Mouse (Mus musculus) embryo, embryonic 11 days (tissue): ENCODE data around the gene Rab36.
A peak's percentile ranks its signal among the peaks of the same experiment; 100 is the strongest.

Experiments
- DNase-seq: peaks from one replicate; pipeline ENCODE4 v3.0.0-alpha.2; 2015

Gene Rab36

DNA sequence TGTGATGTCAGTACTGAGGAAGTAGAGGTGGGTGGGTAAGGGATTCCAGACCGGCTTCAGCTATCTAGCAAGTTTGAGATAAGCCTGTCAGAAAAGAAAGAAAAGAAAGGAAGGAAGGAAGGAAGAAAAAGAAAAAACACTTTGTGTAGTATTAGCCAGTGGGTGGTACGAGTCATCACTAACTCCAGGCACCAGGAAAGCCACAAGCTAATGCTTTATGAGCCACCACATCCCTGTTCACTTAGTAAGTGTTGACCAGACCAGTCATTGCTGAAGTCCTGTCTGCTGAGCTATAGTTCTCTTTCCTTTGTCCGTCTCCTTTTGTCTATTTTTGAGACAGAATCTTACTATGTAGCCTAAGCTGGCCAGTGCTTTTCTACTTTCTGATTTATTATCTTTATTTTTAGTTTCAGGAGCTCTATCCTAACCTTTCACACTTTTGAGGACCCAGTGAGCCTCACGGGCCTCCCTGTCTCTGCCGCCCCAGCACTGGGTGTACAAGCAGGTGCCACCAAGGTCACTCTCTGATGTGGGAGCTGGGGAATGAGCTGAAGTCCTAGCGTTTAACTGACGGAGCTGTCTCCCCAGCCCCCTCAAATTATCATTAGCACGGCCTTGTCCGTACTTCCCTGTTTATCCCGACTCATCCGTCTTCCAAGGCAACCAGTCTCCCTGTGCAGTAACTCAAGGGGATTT is 33.6 kb downstream of the Rab36 start:
- no peak for DNase-seq

DNA sequence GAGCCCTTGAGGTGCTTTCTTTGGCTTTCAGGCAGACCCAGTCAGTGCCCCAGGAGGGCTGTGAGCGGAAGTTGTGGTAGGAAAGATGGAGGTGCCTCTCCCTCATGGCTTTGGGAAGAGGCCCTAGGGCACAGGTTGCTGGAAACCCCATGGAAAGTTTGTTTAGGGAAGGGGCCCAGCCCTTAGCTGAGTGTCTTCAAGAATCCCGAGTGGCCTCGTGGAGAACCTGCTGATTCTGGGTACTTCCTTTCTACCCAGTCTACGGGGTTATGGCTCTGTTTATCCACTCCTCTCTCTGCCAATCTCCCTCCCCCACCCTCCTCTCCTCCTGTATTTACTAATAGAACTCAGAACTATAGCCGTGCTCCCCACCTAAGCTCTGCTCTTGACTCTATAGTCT is 38.8 kb downstream of the Rab36 start:
- DNase-seq = no peak

DNA sequence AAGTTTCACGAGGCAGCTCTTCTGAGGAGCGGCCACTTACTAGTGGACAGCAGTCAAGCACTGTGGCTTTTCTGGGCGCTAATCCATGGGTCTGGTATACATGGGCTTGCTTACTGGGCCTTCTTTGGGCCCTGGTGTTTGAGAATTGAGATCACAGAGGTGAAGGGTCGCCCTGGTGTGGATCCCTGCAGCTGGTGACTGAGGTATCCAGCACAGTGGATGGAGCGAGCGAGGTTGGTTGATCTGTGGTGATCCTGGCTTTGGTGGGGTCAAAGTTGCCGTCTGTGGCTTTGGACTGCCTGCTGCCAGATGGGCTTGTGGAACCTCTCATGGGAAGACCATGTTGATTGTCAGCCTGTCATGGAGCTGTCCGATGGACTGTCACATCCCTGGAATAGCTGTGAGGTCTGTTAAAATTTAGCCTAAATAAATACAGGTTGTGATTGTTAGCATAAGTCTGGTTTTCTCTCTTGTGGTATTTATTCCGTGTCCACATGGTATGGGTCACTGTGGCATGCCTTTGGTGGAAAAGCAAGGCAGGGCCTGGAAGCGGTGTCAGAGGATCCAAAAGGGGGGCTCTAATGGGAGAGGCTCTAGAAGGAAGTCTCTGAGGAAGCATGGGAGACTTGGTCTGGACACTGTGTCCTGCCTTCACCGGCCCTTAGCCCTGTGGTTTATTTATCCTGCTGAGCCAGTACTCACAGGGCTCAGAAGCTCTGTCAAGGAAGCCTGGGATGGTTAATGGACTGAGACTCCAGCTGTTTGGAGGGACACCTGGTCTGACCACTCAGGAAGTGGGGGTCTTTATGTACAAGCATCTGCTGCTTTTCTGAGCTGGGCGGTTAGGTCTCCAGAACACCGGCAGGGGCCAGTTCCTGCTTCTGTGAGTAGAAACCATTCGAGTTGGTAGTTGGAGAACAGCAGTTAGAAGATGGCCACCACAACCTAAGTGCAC is 41.6 kb downstream of the Rab36 start:
- DNase-seq = no peak

DNA sequence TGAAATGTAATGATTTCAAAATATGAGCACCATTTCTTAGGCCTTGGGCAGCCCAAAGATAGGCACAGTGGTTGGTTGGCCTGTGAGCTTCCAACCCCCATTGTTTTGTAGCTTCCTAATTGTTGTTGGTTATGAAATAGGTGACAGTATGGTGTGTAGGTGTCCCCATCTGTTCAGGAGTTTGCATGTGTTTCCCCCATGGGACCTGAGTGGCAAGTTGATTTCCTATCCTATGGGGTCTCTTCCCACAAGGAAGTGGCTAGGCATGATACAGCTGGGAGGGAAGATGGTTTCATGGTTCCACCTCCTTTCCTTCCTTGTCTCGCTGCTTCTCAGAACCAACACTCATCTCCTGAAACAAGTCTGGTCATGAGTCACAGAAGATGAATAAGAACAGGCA is 48.5 kb downstream of the Rab36 start:
- DNase-seq = no peak

DNA sequence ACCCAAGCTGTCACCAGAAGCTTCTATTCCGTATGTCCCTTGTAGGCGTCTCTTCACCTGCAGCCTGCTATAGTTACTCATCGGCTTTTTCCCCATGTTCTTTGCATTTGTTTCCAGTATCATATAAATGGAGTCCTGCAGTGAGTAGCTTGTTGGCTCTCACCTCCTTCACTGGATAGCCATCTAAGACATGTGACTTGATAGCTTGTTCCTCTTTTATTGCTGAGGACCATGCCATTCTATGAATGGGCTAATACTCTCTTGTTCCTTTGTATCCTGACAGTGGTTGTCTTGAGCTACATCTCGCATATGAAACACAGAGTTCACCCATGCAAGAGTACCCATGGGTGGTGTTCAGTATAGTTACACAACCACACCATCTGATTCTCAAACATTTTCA is 51.6 kb downstream of the Rab36 start:
- DNase-seq = no peak

DNA sequence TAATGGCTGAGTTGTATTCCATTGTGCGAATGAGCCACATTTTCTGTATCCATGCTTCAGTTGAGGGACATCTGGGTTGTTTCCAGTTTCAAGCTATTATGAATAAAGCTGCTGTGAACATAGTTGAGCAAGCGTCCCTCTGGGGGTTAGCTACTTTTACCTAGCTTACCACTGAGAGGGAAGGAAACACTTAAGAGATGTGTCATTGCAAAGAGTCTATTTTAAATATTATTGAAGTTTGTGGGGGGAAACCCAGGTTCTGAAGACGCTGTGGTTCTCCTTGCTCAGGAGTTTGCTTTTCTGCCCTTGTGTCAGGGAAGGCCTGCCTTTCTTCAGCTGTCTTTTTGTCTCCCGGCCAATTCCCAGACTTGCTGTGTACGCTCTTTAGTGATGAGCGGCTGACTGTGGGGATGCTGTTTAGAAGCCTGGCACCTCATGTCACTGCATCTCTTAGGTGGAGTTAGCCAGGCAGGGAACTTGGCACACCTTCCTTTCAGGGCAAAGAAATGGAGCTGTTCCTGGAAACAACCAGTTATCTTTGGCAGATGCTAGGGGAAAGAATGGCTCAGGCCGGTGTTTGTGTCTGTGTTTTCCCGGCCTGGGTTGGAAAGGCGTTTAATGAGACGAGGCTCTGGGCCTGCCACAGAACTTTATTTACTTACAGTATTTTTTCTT is 54.8 kb downstream of the Rab36 start:
- no peak for DNase-seq

DNA sequence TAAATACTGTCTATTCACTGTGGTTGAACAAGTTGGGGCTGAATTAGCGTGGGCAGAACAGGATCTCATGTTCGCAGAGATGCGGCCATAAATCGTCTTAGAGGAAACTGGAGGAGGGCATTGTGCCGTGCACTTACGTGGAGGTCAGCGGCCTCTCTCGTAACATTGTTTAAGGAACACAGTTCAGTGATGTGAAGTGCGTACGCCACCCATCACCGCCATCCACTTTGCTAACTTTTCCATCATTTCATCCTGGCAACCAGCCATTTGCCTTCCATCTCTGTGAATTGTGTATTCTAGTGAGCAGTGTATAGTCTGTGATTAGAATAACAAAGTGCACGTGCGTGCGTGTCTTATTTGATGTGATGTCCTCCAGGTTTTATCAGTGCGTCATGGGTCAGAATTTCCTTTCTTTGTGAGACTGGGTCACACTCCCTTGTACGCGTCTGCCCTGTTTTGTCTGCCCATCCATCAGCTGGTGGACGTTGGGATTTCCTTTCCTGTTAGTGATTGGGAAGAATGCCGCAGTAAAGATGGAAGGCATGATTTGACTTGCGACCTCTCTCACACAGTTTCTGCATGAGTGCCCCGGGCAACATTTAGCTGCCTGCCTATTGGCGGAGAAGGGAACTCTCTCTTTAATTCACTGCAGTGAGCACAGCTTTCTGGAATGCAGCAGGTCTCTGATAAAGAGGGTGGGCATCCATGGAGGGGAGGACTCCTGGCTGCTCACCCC is 56.6 kb downstream of the Rab36 start:
- peak; percentile 60 for DNase-seq

DNA sequence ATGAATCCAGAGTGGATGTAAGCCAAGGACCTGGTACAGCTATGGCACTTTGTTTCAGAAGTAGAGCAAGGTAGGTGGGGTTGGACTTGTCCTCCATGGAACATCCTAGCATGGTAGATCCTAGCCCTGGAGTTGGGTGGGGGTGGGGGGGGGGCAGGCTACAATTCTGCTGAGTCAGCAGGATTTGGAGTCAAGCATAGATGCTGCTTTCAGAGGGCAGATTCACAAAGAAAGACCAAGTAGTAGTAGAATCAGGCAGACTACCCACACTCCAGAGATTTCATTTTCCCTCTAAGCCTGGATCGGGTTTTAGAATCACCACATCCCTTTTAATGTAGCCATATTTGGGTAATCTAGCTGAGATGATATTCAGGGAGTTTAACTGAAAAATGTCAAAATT is 57.5 kb downstream of the Rab36 start:
- DNase-seq = no peak

DNA sequence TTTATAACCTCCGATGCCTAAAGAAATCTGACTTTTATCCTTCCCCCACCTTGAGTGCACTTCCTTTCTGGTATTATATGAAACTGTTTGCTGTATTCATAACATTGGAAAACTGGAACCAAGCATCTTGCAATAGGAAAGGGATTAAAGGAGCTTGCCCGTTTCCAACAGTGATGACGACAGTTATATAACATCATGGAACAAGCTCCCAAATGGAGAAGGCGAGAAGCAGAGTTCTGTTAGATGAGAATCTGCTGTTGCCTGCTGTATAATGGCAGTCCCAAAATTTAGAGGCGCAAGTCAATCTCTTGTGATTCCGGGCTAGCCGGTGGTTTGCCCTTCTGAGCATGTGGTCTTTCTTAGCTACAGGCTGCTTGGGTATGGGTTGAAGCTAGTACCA is 58.4 kb downstream of the Rab36 start:
- DNase-seq = no peak

DNA sequence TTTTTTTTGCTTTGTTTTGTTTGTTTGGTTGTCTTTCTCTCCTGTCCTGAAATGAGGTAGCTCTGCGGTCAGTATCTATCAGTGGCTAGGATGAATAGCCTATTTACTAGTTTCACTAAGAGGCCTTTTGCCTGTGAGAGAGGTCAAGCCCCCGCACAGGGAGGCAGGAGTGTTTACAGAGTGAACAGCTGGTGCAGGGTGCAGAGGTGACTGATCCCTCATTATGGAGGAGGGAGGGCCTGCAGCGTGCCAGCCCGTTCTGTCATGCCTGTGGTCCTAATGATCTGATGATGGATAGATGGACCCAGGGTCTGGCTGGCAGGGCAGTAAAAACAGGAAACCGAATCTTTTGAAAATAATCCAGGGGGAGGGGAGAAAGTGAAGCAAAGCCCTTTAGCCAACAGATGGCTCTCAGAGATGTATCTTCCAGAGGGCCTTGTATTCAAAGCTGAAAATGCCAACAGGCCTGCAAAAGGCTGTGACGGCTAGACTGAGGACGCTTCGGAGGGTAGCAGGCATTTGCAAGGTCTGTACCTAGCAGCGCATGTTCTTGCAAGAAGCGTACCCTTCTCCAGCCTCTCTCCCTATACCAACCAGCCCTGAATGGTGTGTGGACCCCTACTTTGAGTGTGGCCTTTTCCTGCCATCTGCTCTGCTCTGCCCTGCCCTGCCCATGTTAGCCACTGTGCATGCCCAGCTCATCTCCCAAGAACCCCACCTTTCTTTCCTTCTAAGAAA is 61.8 kb downstream of the Rab36 start:
- peak; percentile 83 for DNase-seq

DNA sequence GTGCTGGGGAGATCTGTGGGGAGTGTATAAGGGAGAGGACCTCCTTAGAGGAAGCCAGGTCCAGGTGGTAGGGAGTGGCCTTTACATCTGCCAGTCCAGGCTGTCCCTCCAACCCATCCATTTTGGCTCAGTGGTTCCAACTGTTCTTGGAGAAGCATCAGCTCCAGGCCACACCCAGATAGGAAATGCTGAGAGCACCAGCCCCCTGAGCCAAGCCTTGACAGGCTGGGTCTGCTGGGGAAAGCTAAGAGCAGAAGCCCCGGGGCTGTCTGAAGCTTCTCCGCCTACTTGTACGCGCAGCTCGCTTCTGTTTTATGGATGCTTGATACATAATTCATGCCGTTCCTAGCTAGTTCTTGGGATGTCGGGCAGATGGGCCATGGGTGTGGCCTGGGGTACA is 63.4 kb downstream of the Rab36 start:
- DNase-seq = no peak

DNA sequence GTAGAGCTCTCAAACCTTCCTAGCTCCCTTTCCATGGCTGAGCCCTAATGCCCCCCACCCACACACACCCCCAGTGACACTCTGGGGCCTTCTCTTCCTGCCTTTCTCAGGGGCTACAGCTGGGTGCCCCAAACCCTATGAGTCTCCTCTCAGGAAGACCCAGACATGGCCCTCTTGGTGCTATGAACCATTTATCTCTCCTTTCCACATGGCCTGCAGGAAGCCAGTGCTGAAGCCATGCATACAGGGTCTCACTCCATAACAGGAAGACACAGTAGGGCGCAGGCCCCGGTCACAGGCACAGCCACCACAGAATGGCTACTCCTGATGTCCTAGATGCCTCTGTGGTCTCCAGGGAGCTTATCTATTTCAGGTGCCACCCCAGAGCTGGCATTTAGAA is 66.6 kb downstream of the Rab36 start:
- DNase-seq = no peak
